Mouse (Mus musculus) layer of hippocampus, adult 18-20 months (tissue): ENCODE results near the gene Cdk14. TPM values are rescaled to one million over a fixed set of nuclear protein-coding genes. Genes with fewer than 3 reads are reported as not detected.
"Not testable (repeated sequence)": the region's sequence is repeated elsewhere in the genome, so short reads cannot be mapped to it uniquely, and the experiment has no call there.

Experiments
- DNase-seq, 2 experiments: peaks; one replicate each; pipeline ENCODE4 v3.0.0; 2022; ENCODE audit warnings: low spot score in 2 of 2
- total RNA-seq, 2 experiments: library from RNA; stranded (reverse); gene quantifications; 2 replicates each; pipeline ENCODE4 v1.2.3; 2021

Cdk14 gene
- total RNA-seq, 2 experiments from 2014 or later = 236 to 238 TPM

GRCm38 (mm10) chr5:5265861-5266786, 154.0 kb downstream of the Cdk14 start:
- peak; percentile 76 to 95 for DNase-seq

GRCm38 (mm10) chr5:5265401-5265841, 154.7 kb downstream of the Cdk14 start:
- peak; percentile 36 to 70 for DNase-seq

- peak in 1 of 2 experiments; percentile 53 for DNase-seq
Measured at GRCm38 (mm10) chr5:5264712-5265111, 155.4 kb downstream of the Cdk14 start.

- no peak for DNase-seq
Measured at GRCm38 (mm10) chr5:5261725-5262296, 158.3 kb downstream of the Cdk14 start.

GRCm38 (mm10) chr5:5260966-5261724, 159.0 kb downstream of the Cdk14 start:
- DNase-seq = peak in 1 of 2 experiments; percentile 48

GRCm38 (mm10) chr5:5260309-5260708, 159.8 kb downstream of the Cdk14 start:
- no peak for DNase-seq

GRCm38 (mm10) chr5:5254391-5254790, 165.7 kb downstream of the Cdk14 start:
- no peak for DNase-seq

- no peak for DNase-seq
Measured at GRCm38 (mm10) chr5:5253177-5253576, 166.9 kb downstream of the Cdk14 start.

- no peak for DNase-seq
Measured at GRCm38 (mm10) chr5:5247671-5248070, 172.4 kb downstream of the Cdk14 start.

- DNase-seq = no peak
Measured at GRCm38 (mm10) chr5:5246534-5247175, 173.5 kb downstream of the Cdk14 start.

GRCm38 (mm10) chr5:5245182-5245581, 174.9 kb downstream of the Cdk14 start:
- no peak for DNase-seq

- no peak for DNase-seq
Measured at GRCm38 (mm10) chr5:5243648-5244047, 176.5 kb downstream of the Cdk14 start.

GRCm38 (mm10) chr5:5242704-5243103, 177.4 kb downstream of the Cdk14 start:
- DNase-seq = no peak

- DNase-seq = no peak
Measured at GRCm38 (mm10) chr5:5241088-5241487, 179.0 kb downstream of the Cdk14 start.

- DNase-seq = no peak
Measured at GRCm38 (mm10) chr5:5240121-5240520, 180.0 kb downstream of the Cdk14 start.

GRCm38 (mm10) chr5:5234935-5235334, 185.2 kb downstream of the Cdk14 start:
- DNase-seq = not testable (repeated sequence)

GRCm38 (mm10) chr5:5226966-5227365, 193.1 kb downstream of the Cdk14 start:
- peak; percentile 16 to 78 for DNase-seq

- no peak for DNase-seq
Measured at GRCm38 (mm10) chr5:5211780-5212135, 208.4 kb downstream of the Cdk14 start.

- no peak for DNase-seq
Measured at GRCm38 (mm10) chr5:5211034-5211779, 208.9 kb downstream of the Cdk14 start.

- DNase-seq = peak; percentile 18 to 56
Measured at GRCm38 (mm10) chr5:5208016-5208415, 212.1 kb downstream of the Cdk14 start.
